Mouse (Mus musculus): ENCODE data around the gene B9d1. TPM values are rescaled to one million over a fixed set of nuclear protein-coding genes. Genes with fewer than 3 reads are reported as not detected.

Gene B9d1
- total RNA-seq, 2 experiments from 2014 or later = 20.8 to 23.8 TPM

DNA sequence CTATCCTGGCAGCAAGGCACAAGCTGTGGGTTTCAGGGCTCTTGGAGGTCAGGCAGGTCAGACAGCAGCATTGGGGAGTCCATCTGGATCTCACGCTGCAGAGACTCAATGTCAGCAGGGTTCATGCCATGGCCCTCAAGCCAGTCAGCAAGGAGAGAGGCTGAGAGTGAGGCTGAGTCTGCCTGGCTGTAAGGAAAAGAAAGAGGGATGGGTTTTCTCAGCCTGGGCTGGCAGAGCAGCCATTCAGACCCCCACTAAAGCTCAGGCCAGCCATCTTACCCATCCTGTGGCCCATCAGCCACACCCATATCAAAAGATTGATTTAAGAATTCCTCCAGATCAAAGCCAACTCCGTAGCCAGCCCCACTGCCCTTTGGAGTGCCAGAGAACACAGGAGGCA, 15.9 kb upstream of the B9d1 start:
- DNase-seq = no peak

DNA sequence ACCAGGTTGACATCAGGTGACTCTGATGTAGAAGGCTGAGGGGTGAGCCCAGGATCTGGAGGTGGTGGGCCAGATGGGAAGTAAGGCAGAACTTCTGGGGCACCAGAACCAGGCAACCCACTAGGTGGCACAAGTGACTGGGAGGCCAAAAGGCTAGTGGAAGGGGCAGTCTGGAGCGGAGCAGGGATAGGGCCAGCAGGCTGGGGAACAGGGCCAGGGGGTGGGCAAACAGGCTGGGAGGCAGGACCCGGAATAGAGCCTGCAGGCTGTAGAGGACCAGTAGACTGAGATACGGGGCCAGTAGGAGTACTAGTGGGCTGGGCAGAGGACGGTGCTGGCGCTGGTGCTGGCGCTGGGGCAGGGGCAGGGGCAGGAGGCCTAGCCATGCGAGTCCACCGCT, 15.1 kb upstream of the B9d1 start:
- DNase-seq = no peak

DNA sequence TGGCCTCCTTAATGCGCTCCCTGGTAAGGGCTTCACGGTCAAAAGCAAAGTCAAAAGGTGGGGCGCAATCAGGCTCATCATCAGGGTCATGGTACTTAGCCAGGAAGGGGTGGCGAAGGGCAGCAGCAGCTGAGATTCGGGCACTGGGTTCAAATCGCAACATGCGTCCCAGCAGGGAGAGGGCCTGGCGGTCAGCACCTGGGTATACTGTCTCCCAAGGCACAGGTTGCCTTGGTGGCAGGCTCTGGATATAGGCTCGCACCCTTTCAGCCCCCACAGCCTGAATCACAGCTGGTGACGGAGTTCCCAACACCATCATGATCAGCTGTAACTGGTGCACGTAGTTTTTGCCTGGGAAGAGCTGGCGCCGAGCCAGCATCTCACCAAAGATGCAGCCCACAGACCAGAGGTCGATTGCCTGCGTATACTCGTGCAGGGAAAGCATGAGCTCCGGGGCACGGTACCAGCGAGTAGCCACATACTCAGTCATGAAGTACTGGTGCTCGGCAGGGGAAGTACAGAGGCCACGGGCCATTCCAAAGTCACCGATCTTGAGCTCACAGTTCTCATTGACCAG, 13.9 kb upstream of the B9d1 start:
- DNase-seq = no peak

DNA sequence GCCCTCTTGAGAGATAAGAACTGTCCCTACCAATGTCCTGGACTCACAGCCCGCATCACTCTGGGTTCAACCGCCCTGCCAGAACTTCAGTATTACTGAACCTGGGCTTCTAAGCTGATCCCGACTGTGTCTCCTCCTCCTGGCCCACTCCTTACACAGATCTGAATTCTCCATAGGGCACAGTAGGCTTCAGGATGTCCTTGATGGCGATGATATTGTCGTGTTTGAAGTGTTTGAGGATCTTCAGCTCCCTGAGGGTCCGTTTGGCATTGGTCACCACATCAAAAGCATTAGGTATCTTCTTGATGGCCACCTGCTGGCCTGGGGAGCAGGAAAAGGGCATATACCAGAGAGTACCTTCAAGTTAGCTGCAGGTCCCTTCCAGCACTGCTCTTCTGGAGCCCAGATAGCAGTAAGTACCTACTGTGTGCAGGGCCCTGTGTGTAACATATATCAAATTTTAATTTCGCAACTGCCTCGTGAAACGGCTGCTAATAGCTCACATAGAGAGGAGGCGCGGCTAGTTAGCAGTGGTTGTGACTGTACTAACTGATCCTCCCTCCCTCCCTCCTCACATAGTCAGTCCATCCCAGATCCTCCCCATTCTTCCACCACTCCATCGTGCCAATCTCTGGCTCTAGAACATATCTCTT, 12.1 kb upstream of the B9d1 start:
- DNase-seq = no peak

DNA sequence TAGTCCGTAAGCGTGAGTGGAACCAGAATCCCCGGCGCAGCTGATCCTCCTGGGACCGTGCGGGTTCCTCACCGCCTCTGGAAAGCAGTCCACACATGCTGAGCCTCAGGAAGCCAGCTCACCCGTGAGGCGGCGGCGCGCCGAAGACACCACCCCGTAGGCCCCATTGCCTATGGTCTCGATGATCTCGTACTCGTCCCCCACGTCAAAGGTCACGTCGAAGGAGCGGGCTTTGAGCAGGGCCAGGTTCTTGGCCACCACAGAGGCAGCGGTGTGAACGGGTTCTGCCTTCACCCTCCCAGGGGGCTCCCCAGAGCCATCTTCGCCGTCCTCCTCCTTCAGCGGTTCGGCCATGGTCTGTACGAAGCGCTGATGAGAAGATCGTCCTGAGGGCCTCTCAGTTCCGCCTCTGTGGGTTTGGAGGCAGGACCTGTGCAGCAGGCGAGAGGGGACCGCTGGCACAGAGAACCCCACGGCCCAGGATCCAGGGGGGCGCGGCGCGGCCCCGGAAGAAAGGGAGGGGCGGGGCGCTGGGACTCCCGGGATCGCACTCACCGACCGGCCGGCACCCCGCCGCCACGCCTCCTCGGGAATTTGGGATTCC, 11.3 kb upstream of the B9d1 start:
- DNase-seq = peak; percentile 55 to 60

DNA sequence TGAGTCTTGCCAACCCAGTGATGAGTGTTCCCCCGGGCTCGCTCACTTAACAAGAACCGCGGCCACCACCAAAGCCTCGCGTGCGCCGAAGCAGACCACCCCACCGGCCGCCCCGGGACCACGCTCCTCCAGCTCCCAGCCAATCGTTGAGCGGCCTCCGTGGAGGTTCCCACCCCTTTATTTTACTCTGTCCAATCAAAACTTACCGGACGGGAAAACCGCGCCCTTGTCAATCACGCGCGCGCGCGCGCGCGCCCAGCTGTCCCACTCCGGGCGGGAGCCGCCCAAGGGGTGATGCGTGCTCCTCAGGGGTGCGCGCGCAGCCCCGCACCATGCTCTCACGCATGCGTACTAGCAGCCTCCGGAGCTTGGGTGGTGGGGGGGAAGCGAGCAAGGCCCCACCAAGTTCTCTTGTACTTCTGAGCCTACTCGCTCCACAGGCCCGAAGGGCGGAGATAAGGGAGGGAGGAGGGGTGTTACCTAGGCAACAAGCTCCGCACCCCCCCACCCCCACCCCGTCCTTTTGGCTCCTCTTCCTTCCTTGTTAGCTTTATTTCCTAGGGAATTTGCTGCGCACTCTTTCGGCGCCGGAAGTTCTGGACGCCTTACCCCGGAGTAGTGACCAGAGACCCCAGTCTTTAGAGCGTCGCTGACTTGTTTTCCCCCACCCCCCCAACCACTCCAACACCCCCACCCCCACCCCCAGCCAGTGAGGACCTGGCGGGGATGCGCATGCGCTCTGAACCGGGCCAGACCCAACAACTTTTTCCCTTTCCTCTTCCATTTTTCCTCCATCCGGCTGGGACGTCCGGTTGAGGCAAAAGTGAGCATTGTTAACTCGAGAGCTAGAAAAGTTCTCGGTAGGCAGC, 10.6 kb upstream of the B9d1 start, which contains the start of gene Mapk7:
Gene Mapk7 (minus strand): TSS at position 278 of the 869 bp plus-strand sequence.
- peak; percentile 97 for DNase-seq

DNA sequence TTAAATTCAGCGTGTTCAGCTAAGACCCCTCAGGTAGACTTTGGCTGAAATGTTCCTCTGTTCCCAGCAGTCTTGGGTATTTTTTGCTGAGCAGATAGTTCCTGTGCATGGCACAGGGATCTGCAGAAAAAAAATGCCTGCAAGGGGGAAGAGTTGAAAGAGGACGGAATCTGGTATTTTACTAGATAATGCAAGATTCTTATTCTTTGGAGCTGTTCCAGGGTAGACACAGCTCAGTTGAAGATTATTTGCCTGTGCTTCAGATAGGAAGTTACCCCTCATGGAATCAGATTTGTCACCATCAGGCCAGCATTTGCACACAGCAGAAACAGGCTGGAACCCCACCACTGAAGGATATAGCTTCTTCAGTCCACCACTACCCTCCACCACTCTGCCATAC, 9.4 kb upstream of the B9d1 start:
- no peak for DNase-seq

DNA sequence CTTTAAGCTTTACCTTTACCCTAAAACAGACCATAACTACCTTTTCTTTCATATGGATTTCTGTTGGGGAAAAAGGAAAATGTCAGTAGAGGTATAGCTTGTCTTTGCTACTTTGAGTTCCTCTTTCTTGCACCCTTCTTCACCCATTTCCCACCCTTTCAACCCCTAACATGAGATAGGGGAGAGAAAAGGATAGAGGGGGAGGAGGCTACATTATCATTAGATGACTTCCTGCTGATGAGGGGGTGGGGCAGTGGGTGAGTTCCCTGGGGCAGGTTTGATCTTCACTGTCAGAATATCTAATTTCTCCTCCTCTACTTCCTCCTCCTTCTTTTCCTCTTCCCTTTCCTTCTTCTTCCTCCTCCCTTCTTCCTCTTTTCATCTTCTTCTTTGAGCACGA, 7.5 kb upstream of the B9d1 start:
- DNase-seq = no peak

DNA sequence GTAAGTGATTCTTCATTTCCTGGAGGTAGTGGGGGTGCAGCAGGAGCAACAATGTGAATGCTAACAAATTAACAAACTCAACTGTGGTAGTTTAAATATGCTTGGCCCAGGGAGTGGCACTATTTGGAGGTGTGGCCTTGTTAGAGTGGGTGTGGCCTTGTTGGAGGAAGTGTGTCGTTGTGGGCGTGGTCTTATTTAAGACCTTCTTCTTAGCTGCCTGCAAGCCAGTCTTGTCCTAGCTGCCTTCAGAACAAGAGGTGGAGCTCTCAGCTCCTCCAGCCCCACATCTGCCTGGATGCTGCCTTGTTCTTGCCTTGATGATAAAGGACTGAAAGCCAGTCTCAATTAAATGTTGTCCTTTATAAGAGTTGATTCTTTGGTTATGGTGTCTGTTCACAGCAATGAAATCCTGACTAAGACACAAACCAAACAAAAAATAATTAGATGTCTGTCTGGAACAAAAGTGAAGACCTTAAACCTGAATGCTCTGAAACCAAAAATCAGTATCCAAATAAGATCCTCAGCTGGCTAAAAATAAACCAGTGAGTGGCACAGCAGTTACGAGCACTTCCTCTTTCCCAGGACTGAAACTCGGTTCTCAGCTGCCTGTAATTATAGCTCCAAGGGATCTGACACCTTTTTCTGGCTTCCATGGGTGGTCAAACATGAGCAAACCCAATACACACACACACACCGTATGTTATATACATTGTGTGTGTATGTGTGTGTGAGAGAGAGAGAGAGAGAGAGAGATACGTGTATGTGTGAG, 6.0 kb upstream of the B9d1 start:
- no peak for DNase-seq

DNA sequence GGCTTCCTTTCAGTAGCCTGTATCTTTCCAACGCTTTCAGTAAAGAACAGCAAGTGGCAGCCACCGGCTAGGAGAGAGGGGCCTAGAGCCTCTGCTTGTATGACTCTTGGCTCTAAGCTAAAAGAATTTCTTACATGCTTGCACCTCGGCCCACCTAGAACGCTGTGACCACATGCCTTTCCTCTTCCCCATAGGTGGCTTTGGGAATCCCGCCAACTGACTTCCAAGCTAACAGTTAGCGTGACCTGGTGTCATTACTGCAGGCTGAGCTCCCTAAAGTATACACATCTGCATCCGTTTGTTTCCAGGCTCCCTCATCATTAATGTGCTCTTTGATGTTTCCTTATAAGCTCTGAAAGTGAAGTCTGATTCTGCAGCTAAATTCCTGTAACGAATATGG, 1.0 kb upstream of the B9d1 start:
- no peak for DNase-seq

DNA sequence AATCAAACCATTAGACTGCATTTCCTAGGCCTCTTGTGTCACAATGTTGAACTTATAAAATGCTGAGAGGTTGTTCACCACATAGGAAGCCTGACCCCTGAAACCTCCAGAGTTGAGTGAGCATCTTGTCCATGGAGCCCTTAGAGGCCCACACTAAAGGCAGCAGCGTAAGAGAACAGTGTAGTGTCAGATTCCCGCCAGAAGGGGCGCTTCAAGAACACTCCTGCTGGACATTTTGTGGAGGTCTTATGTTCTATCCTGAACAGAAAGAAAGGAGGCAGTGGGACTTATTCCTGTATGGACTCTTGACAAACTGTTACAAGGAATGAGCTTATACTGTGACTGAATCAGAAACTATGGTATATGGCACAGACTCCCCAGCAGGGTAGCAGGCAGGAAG, 10.0 kb downstream of the B9d1 start:
- DNase-seq = peak; percentile 25 to 50

DNA sequence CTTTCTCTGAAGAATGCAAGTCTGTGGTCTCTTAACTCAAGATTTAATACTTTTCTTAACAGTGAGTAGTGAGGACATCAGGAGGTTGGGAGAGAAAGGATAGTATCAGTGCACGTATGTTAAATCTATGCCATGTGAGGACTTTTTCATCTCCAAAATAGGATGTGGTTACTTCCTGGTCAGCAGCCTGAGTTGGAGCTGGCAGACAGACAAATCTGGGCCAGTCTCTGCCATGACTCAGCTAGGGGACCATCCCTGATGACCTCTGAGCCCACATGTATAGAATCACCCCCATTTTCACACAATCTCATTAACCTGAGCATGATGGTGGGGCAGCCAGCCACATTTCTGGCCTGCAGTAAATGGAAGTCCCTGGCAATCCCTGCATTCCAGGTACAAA, 13.0 kb downstream of the B9d1 start:
- DNase-seq = no peak

DNA sequence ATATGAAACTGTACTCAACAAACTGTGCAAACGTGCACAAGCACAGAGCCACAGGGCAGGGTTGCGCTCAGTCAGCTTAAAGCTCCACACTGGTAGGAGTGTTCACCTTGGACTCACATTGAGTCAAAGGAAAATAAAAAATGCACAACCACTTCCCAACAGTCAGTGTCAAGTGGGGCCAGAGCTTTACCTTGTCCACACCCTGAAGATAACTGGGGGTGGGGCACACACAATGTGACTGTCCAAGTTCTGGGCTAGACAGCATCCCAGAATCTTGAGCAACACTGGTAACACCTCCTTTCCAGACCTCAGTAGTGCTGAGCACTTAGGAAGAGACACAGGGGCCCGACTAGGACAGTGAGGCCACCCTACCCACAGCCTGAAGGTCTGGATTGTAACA, 13.9 kb downstream of the B9d1 start:
- DNase-seq = no peak

DNA sequence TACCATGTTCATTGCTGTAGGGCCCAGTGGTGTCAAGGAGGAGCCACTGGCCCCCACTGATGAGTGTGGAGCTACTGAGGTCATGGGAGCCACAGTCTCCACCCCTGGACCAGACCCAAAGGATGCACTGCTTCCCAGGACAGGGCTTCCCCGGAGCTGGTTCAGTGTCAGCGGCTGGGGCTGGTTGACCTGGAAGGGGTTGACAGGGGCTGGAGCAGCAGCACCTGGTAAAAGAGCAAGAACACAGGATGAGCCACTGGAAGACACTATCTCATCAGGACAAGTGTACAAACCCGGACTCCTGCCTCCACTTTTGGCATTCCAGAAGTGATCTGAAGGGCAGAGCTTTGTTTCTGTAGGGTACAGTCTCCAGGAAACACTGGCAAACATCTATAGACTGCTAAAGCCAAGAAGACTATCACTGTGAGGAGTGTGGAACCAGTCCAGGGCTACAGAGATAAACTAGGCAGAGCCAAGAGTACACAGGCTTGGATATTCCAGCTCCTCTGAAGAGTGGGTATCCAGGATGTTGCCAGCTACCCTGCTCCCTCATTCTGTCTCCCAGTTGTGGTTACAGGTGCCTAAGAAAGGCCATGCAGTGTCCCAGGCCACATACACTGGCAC, 14.7 kb downstream of the B9d1 start:
- DNase-seq = no peak

DNA sequence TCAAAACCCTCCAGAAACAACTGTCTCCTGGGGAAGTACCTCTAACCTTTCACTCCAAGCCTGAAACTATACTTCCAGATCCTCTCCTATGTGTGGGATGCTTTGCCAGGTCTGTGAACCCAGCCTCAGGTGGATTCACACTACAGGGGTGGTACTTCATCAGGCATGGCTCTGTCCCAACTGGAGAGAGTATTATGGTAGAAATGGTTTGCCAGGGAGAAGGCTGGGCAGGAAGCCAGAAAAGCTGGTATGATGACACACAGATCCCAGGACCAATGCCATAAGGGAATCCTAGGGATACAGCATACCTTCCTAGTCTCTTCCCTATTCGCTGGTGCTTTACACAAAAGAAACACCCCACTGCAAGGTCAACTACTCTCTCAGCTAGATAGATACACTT, 21.9 kb downstream of the B9d1 start:
- DNase-seq = peak; percentile 53 to 64

DNA sequence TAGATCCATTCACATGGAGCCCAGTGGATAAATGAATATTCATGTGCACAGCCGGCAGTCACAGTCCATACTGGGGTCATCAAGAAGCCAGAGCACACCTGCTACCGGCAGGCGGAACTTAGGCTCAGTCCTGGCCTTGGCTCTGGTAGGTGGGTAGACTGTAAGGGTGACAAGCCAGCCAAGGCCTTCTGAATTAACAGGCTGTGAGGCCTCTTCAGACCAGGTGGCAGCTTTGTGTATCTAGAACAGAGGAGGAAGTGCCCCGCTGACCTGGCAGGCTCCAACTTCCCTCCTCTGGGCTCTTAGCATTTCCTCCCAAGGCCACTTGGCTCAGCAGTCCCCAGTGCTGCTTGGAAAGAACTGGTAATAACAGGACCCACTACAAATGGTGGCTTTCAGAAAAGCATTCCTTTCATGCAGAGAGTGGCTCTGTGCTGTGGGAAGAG, 24.3 kb downstream of the B9d1 start:
- peak; percentile 35 to 59 for DNase-seq

DNA sequence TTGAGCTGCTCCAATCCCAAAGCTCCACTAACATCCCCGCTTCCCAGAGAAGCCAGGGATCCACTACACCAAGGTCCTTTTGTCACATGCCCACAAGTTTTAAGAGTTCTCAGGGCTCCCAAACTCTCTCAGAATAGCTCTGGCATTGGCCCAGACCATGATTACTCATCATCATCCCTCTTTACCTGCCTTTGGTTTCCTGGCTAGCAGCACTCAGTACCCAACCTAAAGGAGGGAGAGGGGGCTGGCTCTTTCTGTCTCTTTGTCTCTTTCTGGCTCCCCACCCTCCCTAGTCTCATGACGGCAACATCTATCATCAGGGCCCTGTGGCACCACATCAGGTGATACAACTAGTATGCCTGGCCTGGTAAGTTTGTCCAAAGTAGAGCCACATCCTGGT, 27.9 kb downstream of the B9d1 start:
- DNase-seq = peak; percentile 33 to 51

DNA sequence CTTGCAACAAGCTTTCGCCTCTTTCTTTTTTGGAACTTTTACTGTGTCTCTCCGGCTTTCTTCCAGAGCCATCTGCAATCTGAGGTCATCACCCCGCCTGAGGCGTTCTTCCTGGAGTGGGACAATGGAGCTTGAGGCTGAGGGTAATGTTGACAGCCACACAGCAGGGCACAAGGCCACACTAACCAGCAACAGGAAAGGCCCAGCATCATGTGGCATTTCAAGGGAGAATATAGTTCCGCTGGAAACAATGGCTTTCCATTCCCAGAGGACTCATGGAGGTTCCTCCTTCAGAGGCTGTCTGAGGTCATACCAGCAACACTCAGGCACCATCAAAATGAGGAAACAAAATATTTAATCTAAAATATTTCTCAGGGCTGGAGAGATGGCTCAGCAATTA, 28.6 kb downstream of the B9d1 start:
- DNase-seq = peak; percentile 34 to 44

DNA sequence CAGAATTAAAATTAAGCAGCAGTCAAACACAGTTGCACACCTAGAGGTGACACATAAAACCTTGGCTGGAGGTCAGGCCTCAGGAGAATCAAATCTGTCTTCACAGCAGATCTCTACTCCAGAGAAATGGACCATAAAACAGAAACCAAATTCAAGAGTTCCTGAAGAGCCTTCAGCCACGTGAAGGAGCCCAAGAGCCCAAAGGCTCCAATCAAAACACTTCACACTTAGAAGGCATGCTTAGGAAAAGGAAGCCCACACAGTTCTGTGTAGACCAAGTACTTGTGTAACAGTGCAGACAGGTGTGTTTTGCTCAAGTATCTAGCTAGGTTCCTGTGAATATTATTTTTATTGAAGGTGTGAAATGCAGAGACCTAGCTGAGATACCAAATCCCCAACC, 30.6 kb downstream of the B9d1 start:
- no peak for DNase-seq

DNA sequence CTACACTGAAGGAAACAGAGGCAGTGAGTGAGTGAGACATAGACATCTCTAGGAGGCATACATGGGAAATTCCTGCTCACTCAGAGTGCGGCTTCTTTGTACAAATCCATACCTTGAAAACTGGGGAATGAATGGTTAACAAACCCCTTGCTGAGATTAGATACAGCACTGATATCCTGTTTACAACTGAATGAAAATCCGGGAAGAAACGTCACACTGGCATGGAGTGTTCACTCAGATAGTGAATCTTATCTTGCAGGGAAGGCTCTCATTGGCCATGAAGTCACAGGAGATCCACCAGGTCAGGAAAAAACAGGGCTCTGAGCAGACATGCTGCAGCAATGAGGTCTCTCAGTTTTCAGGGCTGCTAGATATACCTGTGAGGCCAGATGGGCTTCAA, 32.0 kb downstream of the B9d1 start:
- no peak for DNase-seq

DNA sequence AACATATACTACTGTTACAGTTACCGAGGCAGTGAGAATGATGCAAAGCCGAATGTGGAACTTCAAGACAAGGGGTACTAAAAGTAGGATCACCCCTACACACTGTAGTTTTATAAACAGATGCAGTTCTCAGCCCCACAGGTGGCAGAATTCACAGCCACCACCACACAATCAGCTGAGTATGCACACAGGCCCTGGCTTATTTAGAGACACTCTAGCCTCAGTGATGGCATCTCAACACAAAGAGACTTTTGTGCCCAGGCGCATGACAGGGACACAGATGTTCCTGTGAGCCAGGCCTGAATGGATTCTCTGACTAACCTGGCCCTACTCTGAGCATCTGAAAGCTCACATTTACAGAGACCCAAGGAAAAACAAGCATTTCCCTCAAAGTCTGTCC, 32.4 kb downstream of the B9d1 start:
- no peak for DNase-seq

DNA sequence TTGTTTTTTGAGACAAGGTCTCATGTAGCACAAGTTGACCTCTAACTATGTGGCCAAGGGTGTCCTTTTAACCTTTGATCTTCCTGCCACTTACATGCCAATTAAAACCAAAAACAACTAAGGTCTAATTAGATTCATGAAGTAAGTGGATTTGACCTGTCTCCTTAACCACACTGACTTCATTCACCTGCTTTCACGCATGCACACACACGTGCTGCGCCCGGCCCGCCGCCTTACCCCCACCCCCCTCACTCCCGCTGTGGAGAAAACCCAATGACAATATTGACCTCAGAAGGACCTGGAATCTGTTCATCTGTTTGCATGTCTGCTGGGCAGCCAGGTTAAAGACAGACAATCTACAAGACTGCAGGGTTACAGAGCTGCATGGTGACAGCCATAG, 35.7 kb downstream of the B9d1 start:
- DNase-seq = no peak
